Mouse (Mus musculus) liver, postnatal 0 days (tissue): ENCODE measurements at regions not wholly inside any gene's neighbourhood (a gene's known extent, or its start where the extent isn't known, plus 50 kb on each side); places are given as distances from the start of the nearest gene placed in this dataset.

ENCODE experiments used
- ATAC-seq: fragments of 200-750 bp; cut with Nextera tagmentation; 2 replicates; pipeline ENCODE4 v1.8.0; 2017; ENCODE audit warnings: mild to moderate bottlenecking, moderate library complexity
- DNase-seq: peaks from one replicate; pipeline ENCODE4 v3.0.0-alpha.2; 2016
- H3K27ac ChIP-seq: fragments of 300-500 bp; sonication (generic); 2 replicates; pipeline ENCODE4 v1.5.1; 2014; ENCODE audit warnings: antibody characterized with exemption, moderate library complexity, mild to moderate bottlenecking, low read depth
- H3K27me3 ChIP-seq: fragments of 300-500 bp; sonication (generic); 2 replicates; pipeline ENCODE4 v1.6.1; 2014; ENCODE audit warnings: low read length, control low read depth, mixed read lengths; ENCODE audit not compliant: insufficient read depth
- H3K36me3 ChIP-seq: fragments of 300-500 bp; sonication (generic); replicated peaks from 2 replicates; pipeline ENCODE4 v1.6.1; 2014; ENCODE audit warnings: mild to moderate bottlenecking, control low read depth, low read length, moderate library complexity, mixed read lengths; ENCODE audit not compliant: insufficient read depth
- H3K4me1 ChIP-seq: fragments of 300-500 bp; sonication (generic); 2 replicates; pipeline ENCODE4 v1.6.1; 2014; ENCODE audit warnings: antibody characterized with exemption, mild to moderate bottlenecking, control low read depth; ENCODE audit not compliant: insufficient read depth
- H3K4me2 ChIP-seq: fragments of 300-500 bp; sonication (generic); 2 replicates; pipeline ENCODE4 v1.6.1; 2014; ENCODE audit warnings: low read depth, mild to moderate bottlenecking, low read length, moderate library complexity, mixed read lengths
- H3K4me3 ChIP-seq: fragments of 300-500 bp; sonication (generic); 2 replicates; pipeline ENCODE4 v1.5.1; 2014; ENCODE audit warnings: low read depth, low read length
- H3K9ac ChIP-seq: fragments of 300-500 bp; sonication (generic); replicated peaks from 2 replicates; pipeline ENCODE4 v1.6.1; 2014; ENCODE audit warnings: mild to moderate bottlenecking, moderate library complexity
- H3K9me3 ChIP-seq: fragments of 300-500 bp; sonication (generic); 2 replicates; pipeline ENCODE4 v1.6.1; 2016; ENCODE audit warnings: mild to moderate bottlenecking, control low read depth, low read length, mixed read lengths
- CTCF ChIP-seq: sonication (generic); IDR thresholded peaks from 2 replicates; pipeline ENCODE4 v1.5.1; 2016; ENCODE audit warnings: antibody characterized with exemption, low read depth
- EP300 ChIP-seq: IDR thresholded peaks from 2 replicates; pipeline ENCODE4 v1.6.1; 2016; ENCODE audit warnings: antibody characterized with exemption, low read depth, mild to moderate bottlenecking
- WGBS: fragments of 180-500 bp; shearing (Covaris S2); extraction: QIAGEN DNeasy Blood & Tissue Kit; methylation state at CpG from one replicate; pipeline ENCODE4 v1.1.7; 2014; ENCODE audit not compliant: insufficient replicate concordance; 5-methylcytosine and 5-hydroxymethylcytosine counted together

DNA sequence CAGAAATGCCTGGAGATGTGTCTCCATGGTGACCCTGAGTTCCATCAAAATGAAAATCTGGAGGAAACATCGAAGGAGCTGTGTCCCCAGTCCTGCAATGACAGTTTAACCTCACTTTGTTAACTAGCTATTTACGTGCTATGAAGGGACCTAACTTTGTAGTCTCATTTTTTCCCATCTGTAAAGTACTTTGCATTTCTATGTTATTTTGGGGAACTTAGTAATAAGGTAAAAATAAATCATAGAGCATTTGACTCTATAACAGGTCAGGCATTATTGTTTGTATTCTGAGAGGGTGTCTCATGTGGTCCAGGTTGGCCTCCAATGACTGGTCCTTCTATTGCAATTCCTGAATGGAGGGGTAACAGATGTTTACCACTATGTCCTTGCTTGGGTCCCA lies 513.6 kb upstream of the Adgrl2 start:
- WGBS = 76% methylated on average over 2 of the region's 2 CpGs
- no peaks in the 10 kb centered on the region for H3K4me1 ChIP-seq
- no peaks in the 10 kb centered on the region for H3K27me3 ChIP-seq
- TF ChIP-seq CTCF = no peak
- TF ChIP-seq EP300 = no peak
- H3K36me3 ChIP-seq = no peaks in the 10 kb centered on the region
- no peak overlapping the region for H3K4me2 ChIP-seq
- no peaks in the 10 kb centered on the region for H3K9me3 ChIP-seq
- H3K4me3 ChIP-seq = no peak overlapping the region
- no peak overlapping the region for H3K27ac ChIP-seq
- DNase-seq = no peak
- no peak overlapping the region for H3K9ac ChIP-seq
- ATAC-seq = no peak

DNA sequence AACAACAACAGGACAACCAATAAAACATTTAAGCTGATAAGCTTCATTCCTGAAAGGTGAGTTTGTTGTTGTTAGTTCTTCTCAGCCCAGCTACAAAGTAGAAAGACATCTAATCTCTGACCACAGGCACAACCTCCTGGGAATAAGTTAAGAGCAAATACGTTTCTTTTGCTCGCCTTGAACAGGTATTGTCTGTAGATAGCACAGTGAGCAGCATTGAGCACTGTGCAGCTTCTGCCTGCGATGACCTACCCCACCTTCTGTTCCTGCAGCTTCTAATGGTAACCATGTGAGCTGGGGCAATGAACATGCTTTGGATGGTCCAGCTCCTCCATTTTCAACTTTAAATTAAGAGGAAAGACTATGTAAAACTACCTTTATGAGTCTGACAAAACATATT lies 509.8 kb upstream of the Adgrl2 start:
- no peak overlapping the region for H3K27ac ChIP-seq
- no peaks in the 10 kb centered on the region for H3K36me3 ChIP-seq
- DNase-seq (no peak), ATAC-seq (no peak)
- 54% methylated on average over 3 of the region's 3 CpGs for WGBS
- H3K9me3 ChIP-seq = no peaks in the 10 kb centered on the region
- TF ChIP-seq EP300 (no peak), CTCF (no peak)
- H3K9ac ChIP-seq = no peak overlapping the region
- H3K4me1 ChIP-seq = no peaks in the 10 kb centered on the region
- no peak overlapping the region for H3K4me3 ChIP-seq
- H3K27me3 ChIP-seq = no peaks in the 10 kb centered on the region
- no peak overlapping the region for H3K4me2 ChIP-seq

DNA sequence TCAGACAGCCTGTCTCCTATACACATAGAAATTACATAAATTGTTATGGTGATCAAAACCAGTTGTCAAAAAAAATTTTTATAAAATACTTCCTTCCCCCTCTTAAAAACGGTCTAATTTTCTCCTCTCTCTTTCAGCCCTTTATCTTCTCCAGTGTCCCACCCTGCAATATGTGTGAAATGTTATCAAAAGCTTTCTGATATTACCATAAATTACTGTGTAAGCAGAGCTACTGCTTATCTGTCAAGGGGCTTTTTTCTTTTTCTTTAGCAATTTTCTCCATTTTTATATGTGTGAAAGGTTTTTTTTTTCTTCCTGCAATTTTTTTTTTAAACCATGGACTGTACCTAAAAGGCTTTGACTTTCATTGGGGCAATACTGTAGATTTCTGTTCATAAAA lies 508.4 kb upstream of the Adgrl2 start:
- Histone ChIP-seq H3K4me1 (no peaks in the 10 kb centered on the region), H3K4me2 (no peak overlapping the region), H3K9ac (no peak overlapping the region), H3K4me3 (no peak overlapping the region), H3K9me3 (no peaks in the 10 kb centered on the region), H3K27me3 (no peaks in the 10 kb centered on the region), H3K36me3 (no peaks in the 10 kb centered on the region), H3K27ac (no peak overlapping the region)
- no peak for ATAC-seq
- 50% methylated on average over 1 of the region's 1 CpGs for WGBS
- TF ChIP-seq EP300 = no peak
- TF ChIP-seq CTCF = no peak
- DNase-seq = no peak

DNA sequence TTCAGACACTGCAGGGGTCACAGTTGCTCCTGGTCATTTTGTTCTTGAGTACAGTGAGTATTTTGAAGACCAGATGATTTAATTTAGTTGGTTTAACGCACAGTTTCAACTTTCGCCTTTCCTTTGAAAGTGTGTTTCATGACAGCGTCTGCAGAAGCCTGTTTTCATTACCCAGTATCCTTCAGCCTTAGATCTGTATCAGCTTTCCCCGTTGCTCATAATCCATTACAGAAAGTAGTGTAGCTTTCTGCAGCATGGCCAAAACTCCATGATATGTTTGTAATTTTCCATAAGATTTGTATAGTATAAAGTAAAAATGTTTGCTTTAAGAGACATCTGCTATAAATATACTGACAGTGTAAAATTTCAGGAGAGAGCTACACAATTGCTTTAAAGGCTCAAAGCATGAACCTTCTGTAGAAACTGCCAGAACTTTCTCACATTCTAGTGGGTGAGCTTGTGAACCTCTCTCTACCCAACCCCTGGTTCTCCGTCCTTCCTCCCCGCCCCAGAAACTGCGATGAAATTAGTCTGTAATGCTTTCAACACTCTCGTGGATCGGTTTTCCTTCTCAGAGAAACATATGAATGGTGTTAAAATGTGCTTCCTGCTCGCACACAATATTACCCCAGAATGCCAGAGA lies 506.6 kb upstream of the Adgrl2 start:
- no peak overlapping the region for H3K9ac ChIP-seq
- WGBS = 58% methylated on average over 10 of the region's 10 CpGs
- no peak for ATAC-seq
- H3K27me3 ChIP-seq = no peaks in the 10 kb centered on the region
- peak overlapping the region; percentile 38 for H3K4me2 ChIP-seq
- H3K4me1 ChIP-seq = no peaks in the 10 kb centered on the region
- DNase-seq = no peak
- H3K9me3 ChIP-seq = no peaks in the 10 kb centered on the region
- no peak overlapping the region for H3K27ac ChIP-seq
- H3K4me3 ChIP-seq = no peak overlapping the region
- TF ChIP-seq CTCF (no peak), EP300 (no peak)
- H3K36me3 ChIP-seq = no peaks in the 10 kb centered on the region

DNA sequence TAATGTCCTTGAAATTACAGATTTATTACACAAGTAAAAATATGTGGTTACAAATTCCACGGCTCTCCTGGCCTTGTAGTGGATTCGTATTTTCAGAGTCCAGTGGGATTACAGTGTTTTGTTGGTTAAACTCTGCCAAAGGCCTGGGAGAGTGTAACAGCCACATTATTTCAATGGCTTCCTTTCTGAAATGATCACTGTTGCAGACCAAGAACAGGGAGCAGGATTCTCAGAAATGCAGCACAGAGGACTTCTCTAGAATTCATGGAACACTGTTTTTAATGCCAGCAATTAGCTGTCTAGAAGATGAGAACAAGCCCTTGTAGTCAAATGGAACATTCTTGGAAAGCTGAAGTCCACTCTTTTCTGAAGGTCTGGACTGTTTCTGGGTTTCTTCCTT lies 505.8 kb upstream of the Adgrl2 start:
- Histone ChIP-seq H3K4me3 (no peak overlapping the region), H3K27ac (no peak overlapping the region), H3K4me1 (no peaks in the 10 kb centered on the region), H3K36me3 (no peaks in the 10 kb centered on the region), H3K9ac (no peak overlapping the region), H3K9me3 (no peaks in the 10 kb centered on the region), H3K27me3 (no peaks in the 10 kb centered on the region), H3K4me2 (no peak overlapping the region)
- TF ChIP-seq EP300 (no peak), CTCF (no peak)
- ATAC-seq = no peak
- DNase-seq = no peak
- WGBS = 78% methylated on average over 2 of the region's 2 CpGs

DNA sequence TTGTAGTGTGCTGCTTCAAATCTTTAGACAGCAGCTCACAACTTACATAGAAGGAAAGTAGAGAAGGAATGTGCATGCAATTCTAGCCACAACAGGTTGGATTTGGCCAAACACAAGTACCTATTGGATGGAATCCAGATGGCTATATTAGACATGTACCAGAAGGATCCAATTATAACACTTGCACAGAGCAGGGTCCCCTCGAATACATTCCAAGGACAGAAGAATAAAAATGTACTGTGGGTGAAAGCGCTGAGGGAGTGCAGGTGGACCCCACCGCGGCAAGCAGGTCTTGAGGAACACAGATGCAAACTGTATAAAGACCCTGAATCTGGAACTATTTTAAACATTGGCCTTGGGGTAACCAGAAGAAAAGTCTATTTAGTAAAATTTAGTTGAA lies 497.8 kb upstream of the Adgrl2 start:
- H3K9me3 ChIP-seq = no peaks in the 10 kb centered on the region
- no peak overlapping the region for H3K4me2 ChIP-seq
- no peak overlapping the region for H3K4me3 ChIP-seq
- ATAC-seq (no peak), DNase-seq (no peak)
- H3K36me3 ChIP-seq = no peaks in the 10 kb centered on the region
- TF ChIP-seq EP300 (no peak), CTCF (no peak)
- H3K27me3 ChIP-seq = no peaks in the 10 kb centered on the region
- no peak overlapping the region for H3K27ac ChIP-seq
- H3K9ac ChIP-seq = no peak overlapping the region
- WGBS = 80% methylated on average over 4 of the region's 4 CpGs
- H3K4me1 ChIP-seq = no peaks in the 10 kb centered on the region

DNA sequence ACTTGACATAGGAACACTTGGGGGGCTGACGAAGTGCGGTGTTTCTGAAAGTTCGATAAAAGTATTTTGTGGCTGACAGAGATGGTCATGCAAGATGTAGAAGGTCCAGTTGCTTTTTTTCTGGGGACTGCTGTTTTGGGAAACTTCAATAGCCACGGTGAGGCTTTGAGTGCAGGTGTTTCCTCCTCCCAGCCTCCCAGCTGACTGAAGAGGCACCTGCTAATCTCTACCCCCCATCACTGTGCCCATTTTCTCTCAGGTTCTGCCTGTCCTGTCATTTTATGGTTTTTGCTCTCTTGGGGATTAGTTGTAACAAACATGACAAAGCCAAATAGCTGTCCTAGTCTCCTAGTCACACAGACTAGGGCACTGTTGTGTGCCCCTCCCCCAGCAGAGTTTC lies 495.1 kb upstream of the Adgrl2 start:
- no peaks in the 10 kb centered on the region for H3K27me3 ChIP-seq
- H3K9me3 ChIP-seq = no peaks in the 10 kb centered on the region
- no peak overlapping the region for H3K27ac ChIP-seq
- WGBS = 54% methylated on average over 4 of the region's 4 CpGs
- H3K4me2 ChIP-seq = no peak overlapping the region
- no peak for TF ChIP-seq EP300
- DNase-seq (no peak), ATAC-seq (no peak)
- H3K9ac ChIP-seq = no peak overlapping the region
- no peaks in the 10 kb centered on the region for H3K36me3 ChIP-seq
- no peak overlapping the region for H3K4me3 ChIP-seq
- no peaks in the 10 kb centered on the region for H3K4me1 ChIP-seq
